Mouse (Mus musculus) limb, embryonic 15.5 days (tissue): ENCODE measurements around the gene Adal. TPM values are rescaled to one million over a fixed set of nuclear protein-coding genes. Genes with fewer than 3 reads are reported as not detected.
A peak's percentile ranks its signal among the peaks of the same experiment; 100 is the strongest.
"Not testable (repeated sequence)": the region's sequence is repeated elsewhere in the genome, so short reads cannot be mapped to it uniquely, and the experiment has no call there.

ENCODE experiments used
- ATAC-seq: fragments of 200-750 bp; cut with Nextera tagmentation; 2 replicates; pipeline ENCODE4 v1.8.0; 2017; ENCODE audit warnings: low read depth, moderate TSS enrichment; ENCODE audit not compliant: insufficient number of reproducible peaks, low FRiP score, low TSS enrichment
- H3K27ac ChIP-seq: fragments of 300-500 bp; sonication (generic); 2 replicates; pipeline ENCODE4 v1.5.1; 2015; ENCODE audit warnings: moderate library complexity, mild to moderate bottlenecking, inconsistent platforms
- H3K27me3 ChIP-seq: fragments of 300-500 bp; sonication (generic); 2 replicates; pipeline ENCODE4 v1.6.1; 2015; ENCODE audit warnings: inconsistent platforms
- H3K36me3 ChIP-seq: fragments of 300-500 bp; sonication (generic); 2 replicates; pipeline ENCODE4 v1.6.1; 2015; ENCODE audit warnings: inconsistent platforms
- H3K4me1 ChIP-seq: fragments of 300-500 bp; sonication (generic); 2 replicates; pipeline ENCODE4 v1.6.1; 2015; ENCODE audit warnings: inconsistent platforms
- H3K4me2 ChIP-seq: fragments of 300-500 bp; sonication (generic); 2 replicates; pipeline ENCODE4 v1.6.1; 2015; ENCODE audit warnings: mild to moderate bottlenecking, inconsistent platforms
- H3K4me3 ChIP-seq: fragments of 300-500 bp; sonication (generic); 2 replicates; pipeline ENCODE4 v1.5.1; 2015; ENCODE audit warnings: mild to moderate bottlenecking, inconsistent platforms
- H3K9ac ChIP-seq: fragments of 300-500 bp; sonication (generic); 2 replicates; pipeline ENCODE4 v1.6.1; 2015; ENCODE audit warnings: inconsistent platforms
- H3K9me3 ChIP-seq: fragments of 300-500 bp; sonication (generic); 2 replicates; pipeline ENCODE4 v1.6.1; 2016; ENCODE audit warnings: inconsistent platforms
- WGBS: fragments of 180-500 bp; shearing (Covaris S2); methylation state at CpG from one replicate; pipeline ENCODE4 v1.1.7; 2015; 5-methylcytosine and 5-hydroxymethylcytosine counted together
- polyA plus RNA-seq: library from polyadenylated mRNA; unstranded; fragments of >200 nt; fragmentation: Nextera tagmentation; extraction: Ambion mirVana; gene quantifications from 2 replicates; pipeline ENCODE4 v1.2.1, GENCODE M21; 2015

The Adal gene
- polyA plus RNA-seq: 16.7 and 17.7 TPM in 2 replicates

GRCm38 (mm10) chr2:121140018-121140882 is at the start of gene Adal, which contains the start of gene Lcmt2:
Adal (plus strand) TSS chr2:121140428.
Lcmt2 (minus strand) TSS chr2:121140653.
- Histone ChIP-seq H3K4me2 (peak within 1 kb of the TSS; percentile 81), H3K4me1 (peaks cover 26% of the 10 kb centered on the region), H3K36me3 (peaks cover 31% of the 10 kb centered on the region), H3K27ac (peak within 1 kb of the TSS; percentile 100), H3K9ac (peak within 1 kb of the TSS; percentile 83), H3K4me3 (peak within 1 kb of the TSS; percentile 70), H3K27me3 (no peaks in the 10 kb centered on the region), H3K9me3 (no peaks in the 10 kb centered on the region)
- ATAC-seq: peak; percentile 91
- under 1% methylated on average over 86 of the region's 87 CpGs for WGBS

- Histone ChIP-seq H3K4me2 (no peak overlapping the region), H3K27ac (no peak overlapping the region), H3K4me1 (no peaks in the 10 kb centered on the region), H3K4me3 (no peak overlapping the region), H3K9ac (no peak overlapping the region), H3K27me3 (no peaks in the 10 kb centered on the region), H3K36me3 (no peaks in the 10 kb centered on the region), H3K9me3 (no peaks in the 10 kb centered on the region)
- WGBS: 26% methylated on average over 9 of the region's 9 CpGs
- no peak for ATAC-seq
These were observed 38.2 kb upstream of the Adal start for GRCm38 (mm10) chr2:121102051-121102450.

- Histone ChIP-seq H3K9me3 (no peaks in the 10 kb centered on the region), H3K4me2 (no peak overlapping the region), H3K36me3 (no peaks in the 10 kb centered on the region), H3K4me3 (no peak overlapping the region), H3K27me3 (no peaks in the 10 kb centered on the region), H3K27ac (no peak overlapping the region), H3K9ac (no peak overlapping the region), H3K4me1 (no peaks in the 10 kb centered on the region)
- no peak for ATAC-seq
These were observed 34.3 kb upstream of the Adal start for GRCm38 (mm10) chr2:121105940-121106339.

GRCm38 (mm10) chr2:121109695-121110094 is 30.5 kb upstream of the Adal start, which contains the start of gene Tgm7:
Tgm7 (minus strand) TSS chr2:121109795.
- Histone ChIP-seq H3K27me3 (no peaks in the 10 kb centered on the region; the same call in 1 of the 2 replicates), H3K9ac (no peak within 1 kb of the TSS), H3K4me1 (no peaks in the 10 kb centered on the region), H3K27ac (no peak within 1 kb of the TSS), H3K4me2 (no peak within 1 kb of the TSS), H3K36me3 (no peaks in the 10 kb centered on the region), H3K4me3 (no peak within 1 kb of the TSS), H3K9me3 (no peaks in the 10 kb centered on the region)
- 88% methylated on average over 4 of the region's 4 CpGs for WGBS
- no peak for ATAC-seq

- H3K27me3 ChIP-seq: no peaks in the 10 kb centered on the region; the same call in 1 of the 2 replicates
- no peaks in the 10 kb centered on the region for H3K4me1 ChIP-seq
- H3K36me3 ChIP-seq: no peaks in the 10 kb centered on the region
- H3K27ac ChIP-seq: no peak overlapping the region
- ATAC-seq: no peak
- 84% methylated on average over 2 of the region's 2 CpGs for WGBS
- H3K4me3 ChIP-seq: no peak overlapping the region
- H3K9ac ChIP-seq: no peak overlapping the region
- H3K4me2 ChIP-seq: no peak overlapping the region
- no peaks in the 10 kb centered on the region for H3K9me3 ChIP-seq
These were observed 24.8 kb upstream of the Adal start for GRCm38 (mm10) chr2:121115418-121115817.

- Histone ChIP-seq H3K27me3 (no peaks in the 10 kb centered on the region), H3K27ac (no peak overlapping the region), H3K36me3 (no peaks in the 10 kb centered on the region), H3K4me2 (no peak overlapping the region), H3K9me3 (no peaks in the 10 kb centered on the region), H3K4me1 (no peaks in the 10 kb centered on the region), H3K4me3 (no peak overlapping the region), H3K9ac (no peak overlapping the region)
- 76% methylated on average over 3 of the region's 3 CpGs for WGBS
- ATAC-seq: no peak
These were observed 21.0 kb upstream of the Adal start for GRCm38 (mm10) chr2:121119260-121119659.

GRCm38 (mm10) chr2:121126302-121126701 is 13.9 kb upstream of the Adal start:
- not testable (repeated sequence) for H3K27me3 ChIP-seq, H3K4me2 ChIP-seq, H3K27ac ChIP-seq, H3K9me3 ChIP-seq, ATAC-seq, H3K36me3 ChIP-seq, H3K4me3 ChIP-seq, H3K9ac ChIP-seq, H3K4me1 ChIP-seq
- WGBS: 90% methylated on average over 5 of the region's 5 CpGs

GRCm38 (mm10) chr2:121127536-121127935 is 12.7 kb upstream of the Adal start:
- no peaks in the 10 kb centered on the region for H3K9me3 ChIP-seq
- no peak overlapping the region for H3K4me3 ChIP-seq
- H3K9ac ChIP-seq: no peak overlapping the region
- no peaks in the 10 kb centered on the region for H3K4me1 ChIP-seq
- H3K27ac ChIP-seq: no peak overlapping the region
- 70% methylated on average over 1 of the region's 1 CpGs for WGBS
- H3K36me3 ChIP-seq: no peaks in the 10 kb centered on the region
- H3K27me3 ChIP-seq: no peaks in the 10 kb centered on the region
- ATAC-seq: no peak
- H3K4me2 ChIP-seq: no peak overlapping the region

GRCm38 (mm10) chr2:121128865-121129620 is 11.2 kb upstream of the Adal start:
- no peak for ATAC-seq
- no peaks in the 10 kb centered on the region for H3K4me1 ChIP-seq
- no peaks in the 10 kb centered on the region for H3K36me3 ChIP-seq
- no peak overlapping the region for H3K27ac ChIP-seq
- H3K9me3 ChIP-seq: no peaks in the 10 kb centered on the region
- H3K4me3 ChIP-seq: no peak overlapping the region
- H3K4me2 ChIP-seq: no peak overlapping the region
- H3K27me3 ChIP-seq: no peaks in the 10 kb centered on the region
- 56% methylated on average over 9 of the region's 9 CpGs for WGBS
- no peak overlapping the region for H3K9ac ChIP-seq

- H3K4me2 ChIP-seq: no peak overlapping the region
- no peak for ATAC-seq
- no peaks in the 10 kb centered on the region for H3K9me3 ChIP-seq
- no peaks in the 10 kb centered on the region for H3K4me1 ChIP-seq
- no peak overlapping the region for H3K4me3 ChIP-seq
- no peak overlapping the region for H3K27ac ChIP-seq
- WGBS: 65% methylated on average over 1 of the region's 1 CpGs
- no peaks in the 10 kb centered on the region for H3K27me3 ChIP-seq
- peaks cover 5% of the 10 kb centered on the region; the same call in 1 of the 2 replicates for H3K36me3 ChIP-seq
- H3K9ac ChIP-seq: no peak overlapping the region
These were observed 7.4 kb upstream of the Adal start for GRCm38 (mm10) chr2:121132822-121133221.

GRCm38 (mm10) chr2:121137371-121137770 is 2.9 kb upstream of the Adal start:
- Histone ChIP-seq H3K4me3 (no peak overlapping the region), H3K9ac (no peak overlapping the region), H3K9me3 (no peaks in the 10 kb centered on the region), H3K4me1 (peaks cover 26% of the 10 kb centered on the region), H3K4me2 (no peak overlapping the region), H3K36me3 (peaks cover 15% of the 10 kb centered on the region; the same call in 1 of the 2 replicates), H3K27me3 (no peaks in the 10 kb centered on the region), H3K27ac (no peak overlapping the region)
- ATAC-seq: no peak
- 90% methylated on average over 4 of the region's 4 CpGs for WGBS
